Mouse (Mus musculus) telencephalon, adult 2 months (tissue): ENCODE data around the gene Atf7.
"Not testable (repeated sequence)": the region's sequence is repeated elsewhere in the genome, so short reads cannot be mapped to it uniquely, and the experiment has no call there.

Source experiments
- DNase-seq: peaks from one replicate; pipeline ENCODE4 v3.0.0-alpha.2; 2011; ENCODE audit warnings: low read depth, low spot score

Gene Atf7

DNA sequence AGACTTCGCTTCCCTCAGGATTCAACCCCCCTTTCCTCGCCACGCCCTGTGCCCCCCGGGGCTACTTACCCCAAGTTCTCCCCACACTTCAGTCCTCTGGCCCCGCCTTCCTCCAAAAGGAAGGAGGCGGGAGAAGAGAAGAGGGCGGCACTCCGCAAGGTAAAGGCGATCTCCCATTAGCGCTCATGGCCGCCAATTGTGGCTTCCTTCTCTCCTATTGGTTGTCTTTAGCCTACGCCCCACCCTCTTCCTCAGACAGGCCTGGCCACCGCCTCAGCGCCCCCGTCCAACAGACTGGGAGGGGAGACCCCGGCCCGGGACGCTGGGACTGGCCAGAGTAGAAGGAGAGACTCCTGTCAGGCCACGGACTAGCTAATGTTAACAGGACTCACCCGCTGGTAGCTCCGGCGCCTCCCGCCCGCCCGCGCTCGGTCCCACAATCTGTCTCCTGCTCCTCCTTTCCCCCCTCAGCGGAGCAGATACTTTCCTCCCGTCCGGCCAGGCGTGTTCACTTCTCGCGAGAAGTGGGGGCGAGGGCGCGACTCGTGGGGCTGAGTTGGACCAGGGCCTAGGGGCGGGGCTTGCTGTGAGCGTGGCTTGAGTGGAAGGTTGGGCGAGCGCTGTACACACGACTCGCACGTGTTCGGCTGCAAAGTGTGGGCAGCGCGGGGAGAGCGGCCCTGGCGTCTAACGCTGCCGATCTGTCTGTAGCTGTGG is at the start of gene Atf7, which contains the start of gene Gm28047:
TSS of gene Atf7 (minus strand) at position 495 of the 717 bp plus-strand sequence.
TSS of gene Gm28047 (minus strand) at position 98 of the 717 bp plus-strand sequence.
- peak; percentile 97 for DNase-seq

DNA sequence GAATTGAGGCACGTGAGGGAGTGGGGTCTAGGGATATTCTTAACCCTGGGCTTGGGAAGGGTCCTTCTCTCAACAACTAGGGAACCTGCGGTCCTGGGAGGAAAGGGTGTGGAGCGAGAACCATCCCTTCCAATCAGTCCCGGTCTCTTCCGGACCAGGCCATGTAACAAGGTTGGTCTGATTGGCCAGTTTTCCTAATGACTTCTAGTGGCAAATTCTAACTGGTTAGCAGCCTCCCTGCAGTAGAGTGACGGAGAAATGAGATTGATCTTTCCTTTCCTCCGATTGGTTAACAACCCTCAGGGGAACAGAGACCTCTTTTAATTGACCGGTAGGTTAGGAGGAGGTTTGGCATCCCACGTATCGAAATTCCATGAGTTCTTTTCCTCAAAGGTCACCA is 48.3 kb upstream of the Atf7 start:
- DNase-seq, result peak; percentile 90

GRCm38 (mm10) chr15:102672215-102673071 is 47.2 kb upstream of the Atf7 start, which contains the start of gene Atp5g2:
Gene Atp5g2 (minus strand): TSS chr15:102672352.
- DNase-seq, result peak; percentile 45

DNA sequence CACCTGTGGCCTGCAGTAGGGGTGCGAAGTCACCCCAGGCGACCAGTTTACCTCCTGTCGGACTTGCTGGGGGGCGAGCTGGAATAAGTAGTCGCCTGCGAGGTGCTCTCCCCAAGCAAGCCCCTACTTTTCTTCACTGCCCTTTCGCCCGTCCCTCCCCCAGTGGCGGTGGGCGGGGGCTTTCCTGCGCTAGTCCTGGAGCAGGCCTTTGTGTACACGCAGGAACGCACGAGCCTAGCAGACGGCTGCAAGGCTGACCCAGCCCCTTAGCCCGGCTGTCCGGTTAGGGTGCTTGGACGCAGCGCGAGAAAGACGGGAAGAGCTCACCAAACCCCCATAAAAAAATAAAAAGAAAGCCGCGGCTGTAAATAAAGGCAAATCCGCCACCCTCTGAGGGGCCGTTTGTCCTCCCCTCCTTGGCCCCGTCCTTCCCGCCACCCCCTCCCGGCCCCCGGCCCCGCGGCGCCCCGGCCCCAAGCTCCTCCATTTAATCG is 46.5 kb upstream of the Atf7 start:
- DNase-seq, result no peak

GRCm38 (mm10) chr15:102670767-102671575 is 45.7 kb upstream of the Atf7 start:
- peak; percentile 99 for DNase-seq

DNA sequence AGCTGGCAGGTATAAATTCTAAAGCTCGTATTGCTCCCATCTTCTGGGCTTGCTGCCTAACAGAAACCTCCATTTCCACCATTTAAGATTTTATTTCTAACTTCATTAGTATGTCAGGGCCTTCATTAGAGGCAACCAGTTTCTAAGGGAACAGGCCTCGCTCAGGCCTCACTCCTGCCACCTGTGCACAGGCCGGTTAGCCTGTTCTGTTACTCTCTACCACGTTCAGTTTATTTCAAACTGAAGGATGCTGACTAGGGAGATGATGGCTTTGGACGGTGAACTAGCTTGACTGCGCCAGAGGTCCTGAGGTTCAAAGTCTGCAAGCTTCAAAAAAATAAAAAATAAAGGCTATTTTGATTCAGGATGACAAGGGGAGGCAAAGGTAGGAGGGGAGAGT is 45.0 kb upstream of the Atf7 start:
- no peak for DNase-seq

DNA sequence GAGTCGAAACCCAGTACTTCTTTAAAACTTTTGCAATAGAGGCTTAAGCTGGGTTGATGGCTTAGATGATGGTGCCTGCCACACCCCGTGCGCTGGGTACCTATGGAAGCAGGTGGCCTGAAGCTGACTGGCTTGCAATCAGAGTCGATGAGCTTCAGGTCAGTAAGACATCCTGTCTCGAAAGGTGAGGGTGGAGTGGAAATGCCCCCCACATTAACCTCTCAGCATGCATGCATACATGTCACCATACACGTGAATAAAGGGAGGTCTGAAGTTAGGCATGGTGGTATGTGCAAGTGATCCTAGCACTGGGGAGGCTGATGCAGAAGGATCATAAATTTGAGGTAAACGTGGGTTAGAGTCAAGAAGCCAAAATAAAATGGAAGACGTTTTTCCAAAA is 44.3 kb upstream of the Atf7 start:
- DNase-seq, result no peak

- no peak for DNase-seq
These were observed 40.2 kb upstream of the Atf7 start for GRCm38 (mm10) chr15:102665494-102665893.

DNA sequence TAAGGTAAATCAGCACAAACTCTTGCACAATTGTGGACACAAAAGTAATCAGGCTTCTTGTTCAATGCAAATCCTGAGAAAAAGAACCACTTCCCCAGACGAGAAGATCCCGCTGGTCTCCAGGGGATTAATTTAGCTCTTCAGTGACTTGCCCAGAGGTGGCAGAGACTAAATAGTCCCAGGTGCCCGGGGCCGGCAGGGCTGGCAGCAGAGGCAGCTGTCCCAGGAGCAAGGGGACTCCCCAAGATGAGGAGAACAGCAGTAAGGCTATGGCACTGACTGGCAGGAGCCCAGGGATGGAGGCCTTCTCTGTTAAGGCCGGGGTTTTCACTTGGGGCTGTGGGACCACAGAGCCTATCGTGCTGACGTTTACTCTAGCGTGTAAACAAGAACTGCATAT is 38.6 kb upstream of the Atf7 start:
- no peak for DNase-seq

DNA sequence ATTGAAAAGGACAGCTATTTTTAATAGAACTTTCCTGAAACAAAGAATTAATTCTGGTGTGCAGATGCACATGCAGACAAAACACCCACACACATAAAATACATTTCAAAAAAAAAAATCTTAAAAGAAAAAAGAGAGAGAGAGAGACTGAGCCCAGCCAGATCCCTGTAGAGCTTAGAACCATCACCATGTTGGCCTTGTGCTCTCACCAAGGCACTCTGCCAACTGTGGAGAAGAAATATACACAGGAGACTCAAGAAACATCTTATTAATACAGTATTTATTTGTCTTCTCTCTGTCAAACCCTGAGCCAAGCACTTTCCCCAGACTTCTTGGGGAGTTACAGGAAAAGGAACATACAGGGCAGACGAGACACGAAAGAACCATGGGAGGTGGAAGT is 37.3 kb upstream of the Atf7 start:
- DNase-seq, result not testable (repeated sequence)

DNA sequence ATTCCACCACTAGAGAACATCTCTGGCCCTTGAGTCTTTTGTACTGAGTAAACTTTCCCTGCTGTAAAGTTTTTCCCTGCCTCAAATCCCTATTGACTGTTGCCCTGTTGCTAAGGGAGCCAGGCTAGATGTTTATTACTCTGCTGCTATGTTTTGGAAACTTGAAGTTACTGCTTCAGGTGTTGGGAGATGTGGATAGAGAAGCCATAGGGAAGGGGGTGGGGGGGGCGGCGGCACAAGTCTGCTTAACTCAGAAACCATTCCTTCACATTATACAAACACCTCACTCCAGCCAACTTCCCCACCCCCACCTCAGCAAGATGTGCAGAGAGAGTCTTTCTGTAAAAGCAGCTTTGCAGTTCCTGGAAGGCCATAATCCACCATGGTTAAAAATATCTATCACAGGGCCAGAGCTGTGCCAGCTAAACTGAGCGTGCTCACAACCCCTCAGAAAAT is 32.7 kb upstream of the Atf7 start:
- peak; percentile 80 for DNase-seq

DNA sequence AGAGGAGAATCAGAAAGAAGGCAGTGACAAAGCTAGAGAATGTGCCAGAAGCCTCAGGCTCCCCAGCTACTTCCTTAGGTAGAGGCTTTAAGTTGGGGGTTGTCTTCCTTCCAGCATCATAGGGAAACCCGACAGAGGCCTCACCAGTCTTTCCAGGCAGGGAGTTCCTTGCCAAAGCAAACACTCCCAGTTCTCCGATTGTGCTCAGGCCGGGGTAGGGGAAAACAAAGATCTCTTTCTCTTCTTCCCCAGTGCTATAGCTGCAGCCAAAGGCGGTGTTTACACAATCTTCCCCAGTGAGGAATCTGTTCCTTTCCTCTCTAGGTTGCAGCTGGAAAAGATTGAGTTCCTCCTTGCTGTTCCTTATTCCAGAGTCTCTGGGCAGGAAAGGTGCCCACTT is 31.4 kb upstream of the Atf7 start:
- DNase-seq, result no peak

DNA sequence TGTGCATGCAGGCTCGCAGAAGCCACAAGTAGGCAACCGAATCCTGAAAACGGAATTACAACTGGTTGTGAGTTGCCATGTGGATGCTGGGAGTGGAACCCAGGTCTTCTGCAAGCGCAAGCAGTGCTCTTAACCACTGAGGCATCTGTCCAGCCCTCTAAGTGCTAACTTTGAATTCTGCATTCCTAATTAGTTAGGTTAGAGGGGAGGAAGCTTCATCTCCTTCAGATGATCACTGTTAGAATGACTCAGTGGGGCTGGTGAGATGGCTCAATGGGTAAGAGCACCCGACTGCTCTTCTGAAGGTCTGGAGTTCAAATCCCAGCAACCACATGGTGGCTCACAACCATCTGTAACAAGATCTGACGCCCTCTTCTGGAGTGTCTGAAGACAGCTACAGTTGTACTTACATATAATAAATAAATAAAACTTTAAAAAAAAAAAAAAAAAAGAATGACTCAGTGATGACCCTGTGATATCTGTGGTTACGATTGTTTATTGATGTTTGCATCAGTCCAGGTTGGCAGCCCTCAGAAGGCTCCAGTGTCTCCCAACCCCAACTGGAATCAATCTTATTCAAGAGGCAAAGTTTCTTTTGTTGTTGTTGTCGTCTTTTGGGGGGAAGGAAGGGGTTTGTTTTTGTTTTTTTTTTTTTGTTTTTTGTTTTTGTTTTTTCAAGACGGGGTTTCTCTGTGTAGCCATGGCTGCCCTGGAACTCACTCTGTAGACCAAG is 26.8 kb upstream of the Atf7 start:
- DNase-seq, result not testable (repeated sequence)

DNA sequence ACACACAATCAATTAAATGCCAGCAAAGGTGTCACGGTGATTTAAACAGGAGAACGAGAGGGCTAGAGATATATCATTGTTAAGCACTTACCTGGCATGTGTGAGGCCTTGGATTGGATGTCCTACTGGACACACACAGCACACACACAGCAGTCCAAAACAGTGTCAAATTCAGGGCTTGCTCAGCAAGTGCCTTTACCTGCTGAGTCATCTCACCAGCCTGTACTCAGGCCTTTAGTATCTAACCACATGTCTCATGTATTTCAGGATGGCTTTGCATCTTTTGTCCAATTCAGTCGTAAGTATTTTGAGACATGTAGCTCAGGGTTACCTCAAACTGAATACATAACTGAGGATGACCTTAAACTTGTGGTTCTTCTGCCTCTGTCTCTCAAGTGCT is 25.8 kb upstream of the Atf7 start:
- DNase-seq, result no peak

DNA sequence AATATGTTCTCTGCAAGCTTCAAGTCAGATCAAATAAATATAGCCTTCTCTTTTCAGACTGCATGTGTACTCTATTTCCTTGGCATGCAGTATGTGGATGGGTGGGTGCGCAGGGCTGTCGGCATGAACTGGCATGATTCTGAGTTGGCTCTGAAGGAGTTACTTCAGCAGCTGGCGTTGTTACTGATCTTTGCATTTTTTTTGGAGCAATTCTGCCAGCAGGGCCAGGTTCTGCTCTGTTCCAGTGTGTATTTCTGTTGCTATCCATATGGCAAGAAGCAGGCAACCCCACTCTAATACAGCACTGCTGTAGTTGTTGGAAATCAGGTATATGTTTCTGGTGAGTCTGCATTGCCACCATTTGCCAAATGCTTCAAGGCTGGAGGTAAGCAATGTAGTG is 10.6 kb upstream of the Atf7 start:
- peak; percentile 89 for DNase-seq

GRCm38 (mm10) chr15:102634684-102635083 is 9.4 kb upstream of the Atf7 start:
- DNase-seq, result no peak

DNA sequence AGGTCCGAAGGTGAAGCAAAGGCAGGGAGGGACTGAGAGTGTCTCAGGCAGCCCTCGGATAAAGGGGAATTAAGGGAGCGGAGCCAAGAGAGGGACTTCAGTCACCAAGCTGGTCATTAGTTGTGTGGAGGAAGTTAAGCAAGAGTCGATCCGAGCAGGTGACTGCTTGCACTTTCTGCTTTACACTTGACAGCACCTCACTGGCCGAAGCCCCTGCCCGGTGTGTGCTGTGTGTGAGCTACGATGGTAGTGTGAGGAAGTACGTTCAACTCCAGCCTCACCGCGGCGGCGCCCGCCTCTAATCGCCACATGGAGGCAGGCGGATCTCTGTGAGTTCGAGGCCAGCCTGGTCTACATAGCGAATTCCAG is 407 bp upstream of the Atf7 start:
- DNase-seq, result no peak

- DNase-seq, result no peak
These were observed 834 bp downstream of the Atf7 start for GRCm38 (mm10) chr15:102624291-102624969.

GRCm38 (mm10) chr15:102623121-102623520 is 2.1 kb downstream of the Atf7 start:
- no peak for DNase-seq

GRCm38 (mm10) chr15:102622536-102622935 is 2.7 kb downstream of the Atf7 start:
- DNase-seq, result no peak
